Mouse (Mus musculus) ES-Bruce4 (cell line): Measurements from ENCODE around the gene Cct2.

Experiments used
- CTCF ChIP-seq: IDR thresholded peaks from one replicate; pipeline ENCODE4 v1.8.1; 2011; ENCODE audit warnings: low read depth, low read length
- EP300 ChIP-seq: IDR thresholded peaks from 2 replicates; pipeline ENCODE4 v1.6.1; 2011; ENCODE audit warnings: low read depth, low read length; ENCODE audit not compliant: insufficient read depth

GRCm38 (mm10) chr10:117089628-117090027 lies 26.0 kb upstream of the Cct2 start:
- no peak for TF ChIP-seq CTCF
- no peak for TF ChIP-seq EP300
